Mouse (Mus musculus): ENCODE data around the gene Homez.

Gene Homez

DNA sequence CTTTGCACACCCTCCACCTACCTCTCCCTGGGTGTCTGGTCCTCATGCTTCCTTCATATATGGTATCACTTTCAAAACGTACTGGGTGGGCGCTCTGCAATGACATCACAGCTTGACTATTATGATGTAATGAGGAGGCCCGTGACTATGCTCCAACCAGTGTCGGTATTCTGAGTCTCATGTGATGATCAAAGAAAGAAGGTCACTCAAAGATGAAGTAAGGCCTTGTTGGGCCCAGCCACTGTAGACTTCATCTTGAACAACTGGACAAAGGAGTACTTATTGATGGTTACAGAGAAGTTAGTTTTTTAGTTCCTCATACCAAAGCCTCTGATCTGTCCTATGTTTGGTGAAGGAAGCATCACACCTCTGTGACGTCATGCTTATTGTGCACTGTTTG is at the start of gene Homez:
Gene Homez, minus strand, starts transcription at position 101 of the 400 bp plus-strand sequence.
- DNase-seq (ENCODE audit: inconsistent ontology term) = no peak

- DNase-seq (ENCODE audit: inconsistent ontology term) = no peak
Measured at GRCm38 (mm10) chr14:54920076-54920685, 49.4 kb upstream of the Homez start.

- no peak for DNase-seq (ENCODE audit: inconsistent ontology term)
Measured at GRCm38 (mm10) chr14:54913343-54913742, 42.6 kb upstream of the Homez start.

GRCm38 (mm10) chr14:54912886-54913285 is 42.1 kb upstream of the Homez start, which contains the start of gene Slc22a17:
Gene Slc22a17 (minus strand): TSS chr14:54913132.
- peak; percentile 75 for DNase-seq (ENCODE audit: inconsistent ontology term)

- DNase-seq (ENCODE audit: inconsistent ontology term) = no peak
Measured at GRCm38 (mm10) chr14:54912109-54912850, 41.5 kb upstream of the Homez start.

GRCm38 (mm10) chr14:54908682-54909081 is 37.9 kb upstream of the Homez start:
- DNase-seq (ENCODE audit: inconsistent ontology term) = no peak

- no peak for DNase-seq (ENCODE audit: inconsistent ontology term)
Measured at GRCm38 (mm10) chr14:54903641-54904040, 32.9 kb upstream of the Homez start.

GRCm38 (mm10) chr14:54900383-54900782 is 29.6 kb upstream of the Homez start:
- peak; percentile 73 for DNase-seq (ENCODE audit: inconsistent ontology term)

DNA sequence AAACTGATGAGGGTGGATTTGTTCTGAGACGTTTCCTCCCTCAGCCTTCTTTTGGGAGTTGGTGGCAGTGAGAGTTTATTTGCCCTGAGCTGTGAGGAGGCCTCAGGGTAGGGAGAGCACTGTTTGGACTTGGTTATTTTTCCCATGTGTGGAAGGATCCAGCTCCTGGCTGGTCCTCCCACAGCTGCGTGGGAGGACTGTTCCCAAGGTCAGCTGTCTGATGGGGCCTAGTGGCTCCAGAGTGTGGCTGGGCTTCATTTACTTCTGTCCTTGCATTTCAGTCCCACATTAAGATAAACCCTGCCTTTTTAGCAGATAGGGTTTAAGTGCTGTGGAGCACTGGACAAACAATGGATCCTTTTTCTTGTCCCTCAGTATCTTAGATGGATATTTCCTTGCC is 26.7 kb upstream of the Homez start:
- no peak for DNase-seq (ENCODE audit: inconsistent ontology term)

DNA sequence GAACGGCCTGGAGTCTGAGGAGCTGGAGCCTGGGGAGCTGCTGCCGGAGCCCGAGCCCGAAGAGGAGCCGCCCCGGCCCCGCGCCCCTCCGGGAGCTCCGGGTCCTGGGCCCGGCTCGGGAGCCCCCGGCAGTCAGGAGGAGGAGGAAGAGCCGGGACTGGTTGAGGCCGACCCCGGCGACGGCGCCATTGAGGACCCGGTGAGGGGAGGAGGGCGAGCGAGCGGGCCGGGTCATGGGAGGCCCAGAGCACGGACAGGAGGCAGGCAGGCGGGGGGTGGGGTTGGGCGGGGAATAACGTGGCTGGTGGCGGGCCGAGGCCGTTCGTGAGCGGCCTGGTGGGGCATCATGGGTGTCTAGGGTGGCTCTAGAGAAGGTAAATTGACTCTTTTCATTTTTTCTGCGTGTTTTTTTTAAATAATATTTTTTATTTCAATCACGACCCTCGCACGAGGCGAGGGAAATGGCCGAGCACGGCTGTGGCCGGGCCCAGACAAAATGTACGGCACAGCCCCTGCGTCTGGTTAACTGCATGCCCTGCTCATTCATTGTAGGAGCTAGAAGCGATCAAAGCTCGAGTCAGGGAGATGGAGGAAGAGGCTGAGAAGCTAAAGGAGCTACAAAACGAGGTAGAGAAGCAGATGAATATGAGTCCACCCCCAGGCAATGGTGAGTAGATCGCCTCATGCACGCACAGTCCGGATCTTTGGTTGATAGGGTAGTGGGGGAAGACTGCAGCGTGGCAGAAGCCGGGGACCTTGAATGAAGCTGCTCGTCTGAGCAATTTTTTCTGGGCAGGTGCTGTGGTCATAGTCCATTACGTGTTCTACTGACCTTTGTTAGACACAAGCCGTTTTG is 23.8 kb upstream of the Homez start:
- DNase-seq (ENCODE audit: inconsistent ontology term) = peak; percentile 77

- peak; percentile 99 for DNase-seq (ENCODE audit: inconsistent ontology term)
Measured at GRCm38 (mm10) chr14:54893651-54894181, 23.0 kb upstream of the Homez start.

DNA sequence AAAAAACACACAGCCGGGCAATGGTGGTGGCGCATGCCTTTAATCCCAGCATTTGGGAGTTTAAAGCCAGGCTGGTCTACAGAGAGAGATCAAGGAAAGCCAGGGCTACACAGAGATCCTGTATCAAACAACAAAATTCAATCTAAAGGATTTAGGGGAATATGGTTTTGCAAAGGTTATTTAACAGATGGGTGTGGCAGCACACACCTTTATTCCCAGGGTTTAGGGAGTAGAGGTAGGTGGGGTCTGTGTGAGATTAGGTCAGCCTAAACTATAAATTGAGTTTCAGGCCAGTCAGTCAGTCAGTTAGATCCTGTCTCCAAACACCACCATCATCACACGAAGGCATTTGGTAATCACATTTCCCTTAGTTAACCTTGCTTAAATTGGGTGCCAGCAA is 21.4 kb upstream of the Homez start, which contains the start of gene Pabpn1:
Gene Pabpn1, plus strand, starts transcription at position 301 of the 400 bp plus-strand sequence.
- no peak for DNase-seq (ENCODE audit: inconsistent ontology term)

GRCm38 (mm10) chr14:54885309-54885708 is 14.5 kb upstream of the Homez start:
- DNase-seq (ENCODE audit: inconsistent ontology term) = no peak

GRCm38 (mm10) chr14:54884022-54884712 is 13.4 kb upstream of the Homez start:
- DNase-seq (ENCODE audit: inconsistent ontology term) = no peak

- DNase-seq (ENCODE audit: inconsistent ontology term) = peak; percentile 97
Measured at GRCm38 (mm10) chr14:54883154-54884021, 12.6 kb upstream of the Homez start, which contains the start of the genes Bcl2l2 and Gm20521. Gene Bcl2l2 (plus strand): TSS chr14:54883377. Gene Gm20521 (plus strand): TSS chr14:54883441.

GRCm38 (mm10) chr14:54877048-54877715 is 6.4 kb upstream of the Homez start, which contains the start of gene Ppp1r3e:
Gene Ppp1r3e (minus strand): TSS chr14:54877550.
- DNase-seq (ENCODE audit: inconsistent ontology term) = peak; percentile 80

- peak; percentile 95 for DNase-seq (ENCODE audit: inconsistent ontology term)
Measured at GRCm38 (mm10) chr14:54876539-54877047, 5.8 kb upstream of the Homez start.

- no peak for DNase-seq (ENCODE audit: inconsistent ontology term)
Measured at GRCm38 (mm10) chr14:54875844-54876538, 5.2 kb upstream of the Homez start.

GRCm38 (mm10) chr14:54874165-54874564 is 3.4 kb upstream of the Homez start:
- DNase-seq (ENCODE audit: inconsistent ontology term) = no peak
